Mouse (Mus musculus) brown adipose tissue, adult 24 weeks (tissue): Measurements from ENCODE around the gene Idi1. TPM values are rescaled to one million over a fixed set of nuclear protein-coding genes. Genes with fewer than 3 reads are reported as not detected.

Source experiments
- polyA plus RNA-seq: library from polyadenylated mRNA; stranded (reverse); fragments of >200 nt; gene quantifications from 2 replicates; pipeline ENCODE4 v1.2.4, GENCODE M21; 2012; ENCODE audit not compliant: missing spikeins, insufficient read depth, insufficient read length

Idi1 gene
- polyA plus RNA-seq, 1 experiment: 96.8 TPM

Other genes starting within 250 kb of the Idi1 start
- 13.1 and 15.3 TPM in 2 replicates for gene Wdr37, start 13.6 kb upstream of the Idi1 start, polyA plus RNA-seq
- not detected in 2 replicates for gene Gm9745, start 62.7 kb downstream of the Idi1 start, polyA plus RNA-seq
- gene Idi2, start 67.4 kb downstream of the Idi1 start, polyA plus RNA-seq: not detected in 2 replicates
- 25.7 and 28.7 TPM in 2 replicates for gene Gtpbp4, start 110.6 kb downstream of the Idi1 start, polyA plus RNA-seq
- gene Larp4b, start 208.4 kb downstream of the Idi1 start, polyA plus RNA-seq: 24.5 and 24.6 TPM in 2 replicates